Mouse (Mus musculus) midbrain, embryonic 10.5 days (tissue): ENCODE measurements around the gene Zfp652. TPM values are rescaled to one million over a fixed set of nuclear protein-coding genes. Genes with fewer than 3 reads are reported as not detected.

Experiments
- DNase-seq: peaks from one replicate; pipeline ENCODE4 v3.0.0-alpha.2; 2017; ENCODE audit warnings: low spot score
- H3K27ac ChIP-seq: fragments of 300-500 bp; sonication (generic); replicated peaks from 2 replicates; pipeline ENCODE4 v1.5.1; 2016; ENCODE audit warnings: mild to moderate bottlenecking
- H3K27me3 ChIP-seq: fragments of 300-500 bp; sonication (generic); 2 replicates; pipeline ENCODE4 v1.6.1; 2016; ENCODE audit warnings: low read depth, mild to moderate bottlenecking; ENCODE audit not compliant: poor library complexity, severe bottlenecking
- H3K36me3 ChIP-seq: fragments of 300-500 bp; sonication (generic); 2 replicates; pipeline ENCODE4 v1.6.1; 2016; ENCODE audit warnings: mild to moderate bottlenecking, moderate library complexity
- H3K4me1 ChIP-seq: fragments of 300-500 bp; sonication (generic); 2 replicates; pipeline ENCODE4 v1.6.1; 2016
- H3K4me3 ChIP-seq: fragments of 300-500 bp; sonication (generic); 2 replicates; pipeline ENCODE4 v1.5.1; 2016; ENCODE audit warnings: mild to moderate bottlenecking, moderate library complexity
- H3K9me3 ChIP-seq: fragments of 300-500 bp; sonication (generic); replicated peaks from 2 replicates; pipeline ENCODE4 v1.6.1; 2016; ENCODE audit warnings: mild to moderate bottlenecking
- WGBS: fragments of 180-500 bp; shearing (Covaris S2); methylation state at CpG from one replicate; pipeline ENCODE4 v1.1.7; 2016; 5-methylcytosine and 5-hydroxymethylcytosine counted together
- polyA plus RNA-seq: library from polyadenylated mRNA; unstranded; fragments of >200 nt; fragmentation: Nextera tagmentation; extraction: Ambion mirVana; gene quantifications from 2 replicates; pipeline ENCODE4 v1.2.1, GENCODE M21; 2016

The Zfp652 gene
- polyA plus RNA-seq, 1 experiment from 2014 or later, result 13.7 TPM

DNA sequence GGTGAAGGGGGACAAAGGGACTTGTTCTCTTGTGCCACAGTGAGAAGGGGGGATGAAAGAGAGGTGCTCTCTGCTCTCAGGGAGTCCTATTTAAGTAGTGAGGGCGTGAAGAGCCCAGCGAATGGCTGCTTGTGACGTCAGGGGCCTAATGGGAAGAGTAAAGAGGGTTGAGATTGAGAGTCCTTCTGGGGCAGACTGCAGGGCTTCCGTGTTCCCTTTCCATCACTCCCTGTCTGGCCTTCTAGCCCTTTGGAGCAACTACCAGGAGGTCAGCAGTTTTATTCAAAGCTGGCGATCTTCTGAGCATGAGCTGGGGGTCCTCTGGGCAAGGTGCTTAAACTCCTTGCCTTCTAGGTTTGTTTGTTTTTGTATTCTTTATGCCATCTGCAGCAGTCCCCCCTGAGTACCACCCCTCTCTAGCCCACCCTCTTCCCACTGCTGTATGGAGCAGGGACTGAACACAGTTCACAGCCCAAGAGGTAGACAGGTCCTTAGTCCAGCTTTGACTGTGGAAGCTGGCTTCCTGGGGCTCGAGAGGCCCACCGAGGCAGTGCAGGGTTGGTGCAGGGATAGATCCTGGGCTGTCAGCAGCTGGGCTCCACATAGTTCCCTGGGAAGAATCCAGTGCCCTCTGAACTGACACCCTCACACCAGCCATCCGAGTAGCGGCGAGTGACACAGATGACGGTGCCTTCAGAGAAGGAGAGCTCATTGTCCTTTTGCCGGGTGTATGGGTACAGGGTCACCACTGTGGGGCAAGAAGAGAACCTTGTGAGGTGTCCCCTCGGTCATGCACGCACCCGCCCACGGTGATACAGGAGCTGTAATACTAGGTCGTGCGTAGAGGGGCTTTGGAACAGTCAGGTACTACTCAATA lies 119.9 kb downstream of the Zfp652 start:
- Histone ChIP-seq H3K4me3 (no peak overlapping the region), H3K4me1 (peaks cover 59% of the 10 kb centered on the region), H3K27me3 (peaks cover 100% of the 10 kb centered on the region), H3K27ac (no peak overlapping the region), H3K36me3 (no peaks in the 10 kb centered on the region), H3K9me3 (no peaks in the 10 kb centered on the region)
- no peak for DNase-seq
- WGBS, result 35% methylated on average over 18 of the region's 18 CpGs

DNA sequence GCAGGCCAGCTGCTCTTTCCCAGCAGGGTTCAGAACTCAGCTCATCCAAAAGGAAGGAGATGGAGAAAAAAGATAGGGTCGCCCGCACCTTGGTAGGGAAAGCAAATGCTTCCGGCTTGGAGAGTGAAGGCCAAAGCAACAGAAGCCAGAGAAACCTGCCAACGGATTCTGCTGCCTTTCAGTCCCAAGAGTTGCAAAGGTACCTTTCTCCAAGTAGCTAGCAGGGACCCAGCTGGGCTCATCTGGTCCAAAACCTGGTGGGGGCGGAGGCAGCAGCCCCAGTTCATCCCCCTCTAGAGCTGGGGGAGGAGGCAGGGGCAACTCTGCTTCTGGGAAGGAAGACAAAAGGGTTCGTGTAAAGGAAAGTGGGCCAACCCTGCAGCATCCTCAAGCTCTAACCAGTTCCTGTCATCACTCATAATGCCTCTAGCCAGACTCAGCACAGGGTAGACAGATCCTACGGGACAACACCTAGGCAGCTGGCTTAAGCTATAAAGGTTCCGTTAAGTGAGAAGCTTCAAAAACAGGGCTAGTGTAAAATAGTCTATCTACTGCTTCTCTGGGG lies 120.6 kb downstream of the Zfp652 start:
- DNase-seq, result no peak
- 25% methylated on average over 8 of the region's 8 CpGs for WGBS
- no peak overlapping the region for H3K4me3 ChIP-seq
- no peaks in the 10 kb centered on the region for H3K36me3 ChIP-seq
- peaks cover 59% of the 10 kb centered on the region for H3K4me1 ChIP-seq
- H3K27me3 ChIP-seq, result peaks cover 99% of the 10 kb centered on the region
- H3K9me3 ChIP-seq, result no peaks in the 10 kb centered on the region
- H3K27ac ChIP-seq, result no peak overlapping the region

DNA sequence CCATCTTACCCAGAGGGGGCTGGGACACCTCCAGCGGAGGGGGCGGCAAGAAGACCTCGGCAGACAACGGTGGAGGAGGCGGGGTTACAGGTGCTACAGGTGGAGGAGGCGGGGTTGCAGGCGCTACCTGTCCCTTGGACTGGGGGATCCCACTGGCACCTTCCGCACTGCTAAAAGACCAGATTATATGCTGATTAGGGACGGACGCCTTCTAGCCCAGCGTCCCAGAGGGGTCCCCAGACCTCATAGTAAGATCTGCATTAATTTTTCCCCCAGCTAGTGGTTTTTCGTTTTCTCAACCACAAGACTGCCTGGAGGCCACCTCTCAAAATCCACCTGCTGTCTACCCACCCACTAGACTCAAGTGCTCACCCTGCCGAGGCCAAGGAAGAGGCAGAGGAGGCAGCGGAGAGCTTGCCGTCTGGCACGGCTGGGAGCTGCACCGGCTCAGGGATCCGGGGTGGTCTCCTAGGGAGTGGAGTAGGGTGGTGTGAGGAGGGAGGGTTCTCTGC lies 121.2 kb downstream of the Zfp652 start:
- Histone ChIP-seq H3K4me3 (peak overlapping the region; percentile 14), H3K27me3 (peaks cover 94% of the 10 kb centered on the region), H3K36me3 (no peaks in the 10 kb centered on the region), H3K27ac (no peak overlapping the region), H3K9me3 (no peaks in the 10 kb centered on the region), H3K4me1 (peaks cover 59% of the 10 kb centered on the region)
- WGBS, result 8% methylated on average over 18 of the region's 18 CpGs
- peak; percentile 25 for DNase-seq

DNA sequence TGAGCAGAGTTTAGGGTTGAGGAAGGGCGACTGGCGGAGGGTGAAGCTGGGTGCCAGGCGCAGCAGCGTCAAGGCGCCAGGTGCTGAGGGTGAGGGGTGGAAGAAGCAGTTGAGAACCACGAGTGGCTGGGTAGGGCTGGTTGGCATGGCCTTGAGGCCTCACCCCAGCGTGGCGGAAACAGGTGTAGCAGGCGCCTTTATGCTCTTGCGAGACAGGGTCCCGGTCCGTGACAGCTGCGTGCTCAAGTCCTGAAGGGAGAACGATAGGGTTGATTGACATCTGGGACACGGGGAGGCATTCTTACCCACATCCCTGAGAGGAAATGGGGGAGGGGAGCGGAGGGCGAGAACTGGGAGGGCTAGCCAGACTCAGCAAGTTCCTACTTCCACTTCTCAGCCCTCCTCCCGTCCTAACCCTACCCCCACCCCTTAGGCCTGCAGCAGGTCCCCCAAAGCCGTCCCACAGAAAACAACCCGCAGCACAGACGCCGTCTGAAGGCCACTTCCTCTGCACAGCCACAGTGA lies 121.7 kb downstream of the Zfp652 start:
- Histone ChIP-seq H3K27ac (no peak overlapping the region), H3K27me3 (peaks cover 89% of the 10 kb centered on the region), H3K9me3 (no peaks in the 10 kb centered on the region), H3K4me1 (peaks cover 61% of the 10 kb centered on the region), H3K4me3 (peak overlapping the region; percentile 14), H3K36me3 (no peaks in the 10 kb centered on the region)
- 6% methylated on average over 22 of the region's 22 CpGs for WGBS
- peak; percentile 24 for DNase-seq

DNA sequence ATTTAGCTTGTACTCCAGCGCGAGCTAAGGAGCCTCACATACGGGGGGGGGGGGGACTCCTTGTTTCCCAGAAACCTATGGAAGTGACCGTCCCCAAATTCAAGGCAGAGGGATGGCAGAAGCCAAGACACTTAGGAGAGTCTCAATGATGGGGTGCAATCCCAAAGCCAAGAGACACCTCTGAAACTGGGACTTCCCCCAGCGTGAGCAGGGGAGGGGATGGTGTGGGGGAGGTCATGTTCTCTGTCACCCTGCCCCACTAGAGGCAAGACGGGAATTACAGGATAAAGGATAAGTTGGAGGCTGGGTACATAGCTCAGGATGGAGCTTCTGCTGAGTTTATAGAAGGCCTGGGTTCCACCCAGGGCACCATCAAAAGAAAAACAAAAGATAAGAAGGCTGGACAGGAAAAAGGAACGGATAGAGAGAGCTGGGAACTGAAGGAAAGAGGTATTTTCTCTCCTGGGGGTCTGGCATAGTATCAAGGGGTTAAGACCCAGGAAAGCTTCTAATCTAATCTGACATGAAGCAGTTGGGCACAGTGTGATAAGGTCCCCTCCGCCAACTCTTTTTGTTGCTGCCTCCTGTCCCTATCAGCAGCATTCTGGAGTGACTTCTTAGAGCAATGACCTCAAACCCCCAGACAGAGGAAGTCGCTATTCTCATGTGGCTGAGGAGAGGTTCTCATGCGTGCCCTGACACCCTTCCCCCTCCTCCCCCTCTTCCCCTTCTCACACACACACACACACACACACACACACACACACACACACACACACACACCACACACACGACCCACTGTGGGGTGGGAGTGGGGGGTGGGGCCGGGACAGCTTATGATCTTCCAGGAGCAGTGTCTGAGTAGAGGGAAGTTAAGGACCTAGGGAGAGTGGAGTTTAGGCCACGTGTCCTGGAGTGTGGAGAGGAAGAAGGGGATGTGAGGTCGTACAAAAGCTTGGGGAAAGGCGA lies 122.6 kb downstream of the Zfp652 start:
- Histone ChIP-seq H3K4me1 (peaks cover 62% of the 10 kb centered on the region), H3K27me3 (peaks cover 82% of the 10 kb centered on the region), H3K4me3 (no peak overlapping the region), H3K27ac (no peak overlapping the region), H3K36me3 (no peaks in the 10 kb centered on the region), H3K9me3 (no peaks in the 10 kb centered on the region)
- WGBS, result 19% methylated on average over 15 of the region's 15 CpGs
- DNase-seq, result no peak

DNA sequence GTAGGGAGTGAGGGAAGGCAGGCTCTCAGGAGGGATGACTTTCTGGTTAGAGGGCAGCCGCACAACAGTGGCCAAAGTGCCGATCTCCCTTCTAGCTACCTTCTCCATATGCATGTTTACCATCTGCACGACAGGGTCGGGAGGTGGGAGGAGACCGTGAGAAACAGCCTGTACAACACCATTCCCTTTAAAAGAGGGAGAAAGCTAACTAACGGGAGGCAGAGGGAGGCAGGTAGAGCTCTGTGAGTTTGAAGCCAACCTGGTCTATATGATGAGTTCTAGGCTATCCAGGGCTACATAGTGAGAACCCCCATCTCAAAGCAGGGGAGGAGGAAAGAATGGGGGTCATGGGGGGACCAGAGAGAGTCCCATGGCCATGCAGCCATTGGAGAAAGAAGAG lies 123.4 kb downstream of the Zfp652 start:
- no peaks in the 10 kb centered on the region for H3K9me3 ChIP-seq

DNA sequence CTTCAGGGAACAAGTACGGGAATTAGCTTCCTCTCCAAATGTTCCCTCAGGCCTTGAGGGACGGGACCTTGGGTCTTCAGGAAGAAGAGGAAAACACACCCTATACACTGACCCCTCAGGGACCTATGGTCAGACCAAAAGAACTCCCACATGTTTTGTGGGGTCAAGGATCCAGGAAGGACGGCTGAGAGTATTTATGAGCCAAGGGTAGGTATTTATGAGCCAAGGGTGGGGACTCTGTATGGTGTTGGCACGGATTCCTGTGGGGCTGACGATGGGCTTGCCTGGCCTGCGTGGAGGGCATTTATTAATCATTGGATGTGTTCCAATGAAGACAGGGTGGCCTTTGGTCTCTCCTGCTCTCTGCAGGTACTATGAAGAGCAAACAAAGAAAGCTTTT lies 124.0 kb downstream of the Zfp652 start:
- 76% methylated on average over 6 of the region's 6 CpGs for WGBS
- peaks cover 82% of the 10 kb centered on the region for H3K27me3 ChIP-seq
- H3K9me3 ChIP-seq, result no peaks in the 10 kb centered on the region
- no peaks in the 10 kb centered on the region for H3K36me3 ChIP-seq
- H3K4me3 ChIP-seq, result no peak overlapping the region
- H3K27ac ChIP-seq, result no peak overlapping the region
- no peak for DNase-seq
- peaks cover 48% of the 10 kb centered on the region for H3K4me1 ChIP-seq

More for the DNA sequence above, 123.4 kb downstream of the Zfp652 start:
- Histone ChIP-seq H3K4me3 (no peak overlapping the region), H3K36me3 (no peaks in the 10 kb centered on the region), H3K27me3 (peaks cover 82% of the 10 kb centered on the region), H3K27ac (no peak overlapping the region), H3K4me1 (peaks cover 54% of the 10 kb centered on the region)
- WGBS, result 56% methylated on average over 6 of the region's 6 CpGs
- DNase-seq, result no peak

DNA sequence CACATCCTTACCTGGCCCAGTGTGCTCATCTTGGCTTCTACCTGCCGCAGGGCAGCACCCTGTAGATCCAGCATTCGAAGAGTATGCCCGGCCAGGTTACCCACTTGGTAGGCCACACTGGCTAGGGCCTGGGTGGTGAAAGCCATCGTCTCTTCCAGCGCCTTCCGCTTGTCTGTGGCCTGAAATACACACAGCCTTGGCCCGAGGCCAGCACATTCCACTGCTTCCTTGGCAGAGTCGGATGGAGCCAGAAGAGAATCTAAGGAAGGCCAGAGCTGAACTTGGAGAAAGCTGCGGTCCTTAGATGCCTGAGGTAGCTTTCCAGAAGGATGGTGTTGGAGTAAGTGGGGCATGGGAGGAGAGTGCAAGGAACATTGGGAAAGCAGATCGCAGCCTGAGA lies 124.6 kb downstream of the Zfp652 start, which contains the start of gene Gngt2:
Gene Gngt2 (plus strand): TSS at position 158 of the 400 bp plus-strand sequence.
- DNase-seq, result no peak
- H3K27ac ChIP-seq, result no peak within 1 kb of the TSS
- H3K9me3 ChIP-seq, result no peaks in the 10 kb centered on the region
- peaks cover 47% of the 10 kb centered on the region for H3K4me1 ChIP-seq
- WGBS, result 88% methylated on average over 10 of the region's 10 CpGs
- peaks cover 82% of the 10 kb centered on the region for H3K27me3 ChIP-seq
- no peak within 1 kb of the TSS for H3K4me3 ChIP-seq
- no peaks in the 10 kb centered on the region for H3K36me3 ChIP-seq

DNA sequence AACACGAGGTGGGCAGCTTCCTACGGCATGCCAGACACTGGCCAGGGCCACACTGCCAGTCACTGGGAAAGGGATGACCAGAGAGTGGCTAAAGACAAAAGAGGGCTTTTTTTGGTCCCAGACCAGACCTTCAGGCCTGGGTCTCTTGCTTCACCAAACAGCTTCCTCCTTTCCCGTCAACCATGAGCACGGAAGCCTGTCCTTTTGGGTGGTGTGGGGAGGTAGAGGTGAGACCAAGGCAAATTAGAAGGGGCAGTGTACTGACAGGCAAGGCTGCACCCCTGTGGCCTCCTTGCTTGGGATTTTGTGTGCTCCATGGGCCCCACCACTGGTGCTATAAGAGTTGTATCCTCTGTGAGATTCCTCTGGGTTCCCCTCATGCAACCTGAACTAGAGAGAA lies 126.1 kb downstream of the Zfp652 start:
- Histone ChIP-seq H3K27ac (no peak overlapping the region), H3K4me1 (peaks cover 39% of the 10 kb centered on the region), H3K36me3 (no peaks in the 10 kb centered on the region), H3K4me3 (no peak overlapping the region), H3K27me3 (peaks cover 80% of the 10 kb centered on the region), H3K9me3 (no peaks in the 10 kb centered on the region)
- WGBS, result 77% methylated on average over 4 of the region's 4 CpGs
- no peak for DNase-seq

DNA sequence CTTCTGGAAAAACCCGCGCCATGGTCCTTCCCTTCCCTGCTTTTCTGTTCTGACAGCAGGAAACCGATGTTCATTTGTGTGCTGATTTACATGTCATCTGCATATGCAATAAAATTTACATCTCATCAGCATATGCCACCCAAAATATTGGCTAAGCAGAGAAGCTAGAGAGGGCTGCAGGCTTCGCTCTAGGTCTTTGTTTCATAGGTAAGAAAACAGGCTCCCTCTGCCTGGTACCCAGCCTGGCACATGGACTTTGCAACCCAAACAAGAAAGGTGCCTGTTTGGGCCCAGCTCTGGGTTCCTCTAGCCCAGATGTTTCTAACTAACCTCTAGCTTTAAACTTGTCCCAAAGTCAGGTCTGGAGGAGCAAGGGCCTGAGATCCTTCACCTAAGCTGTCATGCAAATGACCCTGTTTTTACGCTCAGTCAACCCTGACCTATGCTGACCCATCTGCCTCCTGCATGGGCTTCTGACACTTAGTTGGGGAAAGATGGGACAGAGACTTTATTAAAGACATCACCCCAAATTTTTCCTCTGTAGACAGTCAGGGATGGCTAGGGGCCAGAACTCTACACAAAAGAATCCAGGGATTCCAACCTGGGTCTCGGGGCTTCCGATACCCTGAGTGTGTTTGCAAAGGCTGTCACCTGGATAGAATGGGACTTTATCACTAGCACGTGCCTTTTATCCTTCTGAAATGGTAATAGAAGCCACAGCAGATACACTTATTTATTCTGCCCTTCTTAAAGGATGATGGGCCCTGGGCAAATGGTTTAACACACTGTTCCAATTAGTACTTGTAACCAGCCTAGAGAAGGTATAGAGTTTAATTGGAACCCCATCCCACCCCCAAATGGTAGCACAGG lies 126.8 kb downstream of the Zfp652 start:
- Histone ChIP-seq H3K9me3 (no peaks in the 10 kb centered on the region), H3K27me3 (peaks cover 74% of the 10 kb centered on the region), H3K4me3 (no peak overlapping the region), H3K27ac (no peak overlapping the region), H3K4me1 (peaks cover 32% of the 10 kb centered on the region), H3K36me3 (no peaks in the 10 kb centered on the region)
- DNase-seq, result no peak
- 80% methylated on average over 8 of the region's 8 CpGs for WGBS

DNA sequence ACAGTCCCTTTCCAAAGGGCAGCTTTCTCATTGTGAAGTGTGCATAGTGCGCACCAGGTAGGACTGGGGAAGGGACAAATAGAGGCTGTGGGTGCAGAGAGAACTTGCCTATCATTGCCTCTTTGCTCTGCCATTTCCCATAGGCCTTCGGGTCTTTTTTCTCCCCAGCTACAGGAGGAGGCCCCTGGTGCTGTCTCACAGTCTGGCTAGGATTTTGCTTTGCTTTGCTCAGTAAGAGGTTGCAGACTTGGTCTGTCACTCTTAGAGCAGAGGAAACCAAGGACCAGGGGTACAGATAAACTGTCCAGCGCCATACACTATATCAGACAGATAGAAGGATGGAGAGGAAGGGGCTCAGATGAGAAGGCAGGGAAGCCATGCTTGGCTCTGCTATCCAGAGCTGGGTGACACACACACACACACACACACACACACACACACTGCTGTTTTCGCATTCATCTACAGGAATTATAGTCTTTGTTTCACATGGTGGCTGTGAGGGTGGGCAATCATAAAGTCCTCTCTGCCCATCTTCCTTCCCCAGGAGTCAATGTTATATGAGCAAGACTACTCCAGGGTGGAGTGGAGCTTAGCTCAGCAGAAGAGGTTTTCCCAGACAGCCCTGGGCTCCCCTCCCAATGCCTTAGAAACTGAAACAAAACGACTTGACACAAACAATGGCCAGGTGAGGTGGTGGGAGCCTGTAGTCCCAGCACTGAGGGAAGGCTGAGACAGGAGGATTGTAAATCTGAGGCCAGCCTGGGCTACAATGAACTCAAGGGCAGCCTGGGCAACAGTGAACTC lies 128.4 kb downstream of the Zfp652 start:
- H3K9me3 ChIP-seq, result no peaks in the 10 kb centered on the region
- peaks cover 57% of the 10 kb centered on the region for H3K27me3 ChIP-seq
- H3K27ac ChIP-seq, result no peak overlapping the region
- H3K4me3 ChIP-seq, result peak overlapping the region; percentile 9; the same call in 1 of the 2 replicates
- 79% methylated on average over 5 of the region's 5 CpGs for WGBS
- no peak for DNase-seq
- peaks cover 16% of the 10 kb centered on the region for H3K4me1 ChIP-seq
- no peaks in the 10 kb centered on the region for H3K36me3 ChIP-seq
